ENCODE assay signal across 30 mouse cellular contexts in genomic region chr10:21353890-21354289, GRCm38 (mm10). TPM values are rescaled to one million over a fixed set of nuclear protein-coding genes. Genes with fewer than 3 reads are reported as not detected.
DNase-seq lines count a peak whose midpoint lies in the region; ATAC-seq and TF ChIP-seq lines count a peak whose summit lies in the region.
"Had no signal": no experiment of that assay in that cellular context is flagged by ENCODE, and none has a peak within 500 bp of the region (broad histone marks: within the 10 kb centered on the region; RNA-seq: fewer than 3 reads in every experiment).

No protein-coding gene starts in this region.

- H3K27ac ChIP-seq in heart, embryonic 12.5 days (ENCODE audit: poor library complexity, severe bottlenecking), result no peak overlapping the region
- no peak overlapping the region for H3K27ac ChIP-seq in forebrain, postnatal 0 days (ENCODE audit: low read depth, low read length)
- H3K27ac ChIP-seq: forebrain, embryonic 10.5 days; gastrocnemius, adult 2 months; heart, embryonic 13.5 days; hindbrain, embryonic 10.5 days; hindbrain, embryonic 13.5 days had no signal

- DNase-seq in heart, postnatal 36 days, result no peak
- DNase-seq in brain, adult 2 months (ENCODE audit: low read depth, low spot score), result peak; percentile 58
- DNase-seq in induced T-regulatory cell, adult 2 months (ENCODE audit: low read depth), result peak; percentile 59
- no peak for DNase-seq in forebrain, postnatal 0 days
- DNase-seq: adrenal gland, adult 8-10 months; adrenal gland, postnatal 25 days; cerebellum, adult 11 months; cerebellum, adult 2 months; cerebellum, postnatal 10 days; cerebellum, postnatal 36 days; embryo, embryonic 11 days; gastrocnemius, adult 2 months; gastrocnemius, postnatal 14 days; heart, adult 18-20 months; kidney, adult 18-20 months had no signal

- WGBS in heart, embryonic 12.5 days, result 52% methylated on average over 5 of the region's 5 CpGs
- WGBS in forebrain, postnatal 0 days, result 83% methylated on average over 5 of the region's 5 CpGs

- intact Hi-C loops in heart, postnatal 36 days (cut with DNase I), result no loop called here

- H3K4me3 ChIP-seq in heart, embryonic 12.5 days, result no peak overlapping the region
- no peak overlapping the region for H3K4me3 ChIP-seq in forebrain, postnatal 0 days (ENCODE audit: low read depth, low read length)
- H3K4me3 ChIP-seq: forebrain, embryonic 10.5 days; gastrocnemius, adult 2 months; heart, embryonic 13.5 days; hindbrain, embryonic 10.5 days; hindbrain, embryonic 13.5 days had no signal

- H3K4me1 ChIP-seq in heart, embryonic 12.5 days (replicated peaks), result no peaks in the 10 kb centered on the region
- no peaks in the 10 kb centered on the region for H3K4me1 ChIP-seq in forebrain, postnatal 0 days (ENCODE audit: insufficient read depth)
- H3K4me1 ChIP-seq: forebrain, embryonic 10.5 days; heart, embryonic 13.5 days; hindbrain, embryonic 10.5 days; hindbrain, embryonic 13.5 days had no signal

- H3K9me3 ChIP-seq in heart, embryonic 12.5 days (replicated peaks), result no peaks in the 10 kb centered on the region
- H3K9me3 ChIP-seq in forebrain, postnatal 0 days (ENCODE audit: low read length), result no peaks in the 10 kb centered on the region
- H3K9me3 ChIP-seq: forebrain, embryonic 10.5 days; heart, embryonic 13.5 days; hindbrain, embryonic 10.5 days; hindbrain, embryonic 13.5 days had no signal

- TF ChIP-seq CTCF in forebrain, postnatal 0 days (IDR thresholded peaks at IDR 0.05; ENCODE audit: low read depth), result no peak

- no peaks in the 10 kb centered on the region for H3K27me3 ChIP-seq in heart, embryonic 12.5 days (replicated peaks)
- no peaks in the 10 kb centered on the region for H3K27me3 ChIP-seq in forebrain, postnatal 0 days (ENCODE audit: insufficient read depth, low read length)
- H3K27me3 ChIP-seq: heart, embryonic 13.5 days; hindbrain, embryonic 13.5 days had no signal

- no peak overlapping the region for H3K4me2 ChIP-seq in heart, embryonic 12.5 days
- H3K4me2 ChIP-seq in forebrain, postnatal 0 days (ENCODE audit: low read depth), result no peak overlapping the region
- H3K4me2 ChIP-seq: heart, embryonic 13.5 days; hindbrain, embryonic 13.5 days had no signal

- ATAC-seq in heart, embryonic 12.5 days (ENCODE audit: insufficient number of reproducible peaks, low FRiP score), result no peak
- no peak for ATAC-seq in forebrain, postnatal 0 days
- no peak for ATAC-seq in cerebellum, adult (ENCODE audit: insufficient number of reproducible peaks, low FRiP score, low TSS enrichment)
- ATAC-seq: activated CD4-positive, CD25-positive, alpha-beta regulatory T cell, adult 4 months; CD4-positive, CD25-positive, alpha-beta regulatory T cell, adult 4 months; forebrain, embryonic 14.5 days; inflammation-experienced regulatory T-cells, adult 6 months; intestine, embryonic 16.5 days had no signal

- H3K9ac ChIP-seq in heart, embryonic 12.5 days, result 0 out of 2 replicates have a peak overlapping the region, but pooled peaks have one; percentile 20
- no peak overlapping the region for H3K9ac ChIP-seq in forebrain, postnatal 0 days
- H3K9ac ChIP-seq: heart, embryonic 13.5 days; hindbrain, embryonic 13.5 days had no signal

- peaks cover 77% of the 10 kb centered on the region for H3K36me3 ChIP-seq in heart, embryonic 12.5 days
- peaks cover 32% of the 10 kb centered on the region for H3K36me3 ChIP-seq in forebrain, postnatal 0 days (ENCODE audit: insufficient read depth)

RNA-seq across cellular contexts. Expression of gene Aldh8a1, which starts 23.2 kb away (rescaled TPM):
- polyA plus RNA-seq in heart, embryonic 12.5 days (2016; fragmentation: Nextera tagmentation; extraction: Ambion mirVana), result 0.38 TPM in 1 of 2 replicates, not detected in the other
- not detected for total RNA-seq in heart, postnatal 36 days (2021)
- total RNA-seq in forebrain, postnatal 0 days (2014; rRNA removed), result 0.10 TPM in 1 of 2 replicates, not detected in the other
- not detected in 2 replicates for polyA plus RNA-seq in forebrain, postnatal 0 days (2015; fragmentation: Nextera tagmentation; extraction: Ambion mirVana)
- total RNA-seq: gastrocnemius, adult 2 months; gastrocnemius, postnatal 14 days; heart, adult 18-20 months; heart, postnatal 25 days had no signal
- polyA plus RNA-seq: C2C12; CD4-positive, CD25-positive, alpha-beta regulatory T cell, adult 4 months; embryonic facial prominence, embryonic 11.5 days; embryonic facial prominence, embryonic 14.5 days; forebrain, embryonic 10.5 days; forebrain, embryonic 14.5 days; heart, embryonic 13.5 days; hindbrain, embryonic 13.5 days; inflammation-experienced regulatory T-cells, adult 6 months had no signal

RNA-seq across cellular contexts. Expression of gene Hbs1l, which starts 58.1 kb away (rescaled TPM):
- polyA plus RNA-seq in heart, embryonic 12.5 days (2016; fragmentation: Nextera tagmentation; extraction: Ambion mirVana), result 77.0 and 81.6 TPM in 2 replicates
- 10 to 100 TPM; 77.8 to 79.0 TPM for total RNA-seq in heart, postnatal 36 days (2021)
- 98.0 and 108 TPM in 2 replicates for total RNA-seq in forebrain, postnatal 0 days (2014; rRNA removed)
- polyA plus RNA-seq in forebrain, postnatal 0 days (2015; fragmentation: Nextera tagmentation; extraction: Ambion mirVana), result 73.7 and 81.8 TPM in 2 replicates

Comparison
In these comparisons a context has a peak if more than half of its experiments do, and no peak if none do; other contexts are left out.
1. DNase-seq: peak in brain, adult 2 months (single experiment) and induced T-regulatory cell, adult 2 months (single experiment); none in heart, postnatal 36 days (0 of 2) and forebrain, postnatal 0 days (single experiment).